Mouse (Mus musculus): Measurements from ENCODE around the gene Zcchc13. TPM values are rescaled to one million over a fixed set of nuclear protein-coding genes. Genes with fewer than 3 reads are reported as not detected.
A peak's percentile ranks its signal among the peaks of the same experiment; 100 is the strongest.
"Not testable (repeated sequence)": the region's sequence is repeated elsewhere in the genome, so short reads cannot be mapped to it uniquely, and the experiment has no call there.

The Zcchc13 gene
- polyA plus RNA-seq, 1 experiment from 2014 or later = not detected

DNA sequence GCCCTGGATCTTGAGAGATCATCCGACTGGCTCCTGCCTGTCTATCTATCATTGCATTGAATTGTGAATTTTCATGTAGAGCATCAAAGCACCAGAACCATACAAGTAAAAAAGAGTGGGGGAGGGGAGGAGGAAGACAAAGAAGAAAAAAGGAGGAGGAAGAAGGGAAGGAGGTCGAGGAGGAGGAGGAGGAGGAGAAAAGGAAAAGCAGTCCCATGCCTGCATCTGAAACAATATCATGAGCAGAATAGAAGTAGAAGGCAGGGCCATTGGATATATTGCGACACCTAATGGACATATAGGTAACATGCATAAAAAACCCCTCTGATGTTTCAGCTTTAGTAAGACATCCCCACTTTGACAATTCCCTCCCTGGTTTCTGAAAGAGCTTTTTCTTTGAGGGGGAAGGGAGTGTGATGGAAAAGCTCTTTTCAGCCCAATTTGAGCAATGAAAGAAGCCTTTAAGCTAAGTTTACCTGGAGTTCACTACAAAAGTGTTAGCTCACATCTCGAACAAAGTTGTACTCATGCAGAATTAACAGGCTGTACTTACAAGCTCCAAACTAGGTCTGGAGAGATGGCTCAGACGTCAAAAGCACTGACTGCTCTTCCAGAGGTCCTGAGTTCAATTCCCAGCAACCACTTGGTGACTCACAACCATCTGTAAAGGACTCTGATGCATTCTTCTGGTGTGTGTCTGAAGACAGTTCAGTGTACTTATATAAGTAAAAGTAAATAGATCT lies 5.8 kb upstream of the Zcchc13 start:
- no peak for ATAC-seq (ENCODE audit: low FRiP score)
- no peaks in the 10 kb centered on the region for H3K9me3 ChIP-seq (ENCODE audit: control insufficient read depth, low read length)
- no peak overlapping the region for H3K9ac ChIP-seq
- peaks cover 5% of the 10 kb centered on the region; the same call in 1 of the 2 replicates for H3K4me1 ChIP-seq (replicated peaks; ENCODE audit: control insufficient read depth, insufficient read depth, low read length)
- H3K4me2 ChIP-seq (replicated peaks) = no peak overlapping the region
- DNase-seq (ENCODE audit: low spot score) = peak; percentile 71
- peaks cover 12% of the 10 kb centered on the region for H3K27me3 ChIP-seq (ENCODE audit: control insufficient read depth, insufficient read depth, low read length)
- no peak overlapping the region for H3K4me3 ChIP-seq (replicated peaks; ENCODE audit: low read length)
- no peaks in the 10 kb centered on the region for H3K36me3 ChIP-seq (replicated peaks; ENCODE audit: control insufficient read depth, insufficient read depth)
- no peak overlapping the region for H3K27ac ChIP-seq
- WGBS = 19% methylated on average over 5 of the region's 5 CpGs

DNA sequence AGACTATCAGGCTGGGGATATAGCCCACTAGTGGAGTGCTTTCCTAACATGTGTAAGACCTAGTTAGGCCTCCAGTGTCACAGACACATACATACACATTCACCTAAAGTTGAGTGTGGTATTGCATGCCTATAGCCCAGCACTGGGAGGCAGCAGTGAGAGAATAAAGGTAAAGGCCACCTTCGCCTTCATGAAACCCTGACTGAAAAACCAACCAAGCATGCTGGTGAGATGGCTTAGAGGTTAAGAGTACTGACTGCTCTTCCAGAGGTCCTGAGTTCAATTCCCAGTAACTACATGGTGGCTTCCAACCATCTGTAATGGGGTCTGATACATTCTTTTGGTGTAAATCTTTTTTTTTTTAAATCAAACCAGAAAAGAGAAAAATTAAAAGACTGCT lies 1.5 kb upstream of the Zcchc13 start:
- no peaks in the 10 kb centered on the region; the same call in 1 of the 2 replicates for H3K4me1 ChIP-seq (replicated peaks; ENCODE audit: control insufficient read depth, insufficient read depth, low read length)
- H3K9ac ChIP-seq = no peak overlapping the region
- H3K27ac ChIP-seq = no peak overlapping the region
- no peaks in the 10 kb centered on the region for H3K9me3 ChIP-seq (ENCODE audit: control insufficient read depth, low read length)
- ATAC-seq (ENCODE audit: low FRiP score) (no peak), DNase-seq (ENCODE audit: low spot score) (no peak)
- WGBS = 75% methylated on average over 1 of the region's 1 CpGs
- H3K4me3 ChIP-seq (replicated peaks; ENCODE audit: low read length) = no peak overlapping the region
- H3K27me3 ChIP-seq (ENCODE audit: control insufficient read depth, insufficient read depth, low read length) = peaks cover 31% of the 10 kb centered on the region
- no peak overlapping the region for H3K4me2 ChIP-seq (replicated peaks)
- H3K36me3 ChIP-seq (replicated peaks; ENCODE audit: control insufficient read depth, insufficient read depth) = no peaks in the 10 kb centered on the region

DNA sequence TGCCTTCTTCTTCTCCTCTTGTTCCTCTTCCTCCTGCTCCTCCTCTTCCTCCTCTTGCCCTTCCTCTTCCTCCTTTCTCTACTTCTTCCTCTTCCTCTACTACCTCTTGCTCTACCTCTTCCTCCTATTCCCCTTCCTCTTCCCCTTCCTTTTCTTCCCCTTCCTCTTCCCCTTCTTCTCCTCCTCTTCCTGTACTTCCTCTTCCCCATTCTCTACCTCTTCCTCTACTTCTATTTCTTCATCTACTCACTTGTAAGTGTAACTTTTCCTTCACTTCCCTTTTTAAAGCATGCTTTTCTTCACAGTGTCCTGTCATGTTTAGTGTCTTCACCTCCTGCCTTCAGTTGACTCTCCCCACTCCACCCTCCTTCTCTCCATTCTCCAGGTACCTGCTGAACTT lies 3.5 kb downstream of the Zcchc13 start:
- H3K27ac ChIP-seq = no peak overlapping the region
- DNase-seq (ENCODE audit: low spot score) (no peak), ATAC-seq (ENCODE audit: low FRiP score) (no peak)
- no peaks in the 10 kb centered on the region for H3K36me3 ChIP-seq (replicated peaks; ENCODE audit: control insufficient read depth, insufficient read depth)
- no peak overlapping the region for H3K9ac ChIP-seq
- no peaks in the 10 kb centered on the region for H3K9me3 ChIP-seq (ENCODE audit: control insufficient read depth, low read length)
- H3K4me1 ChIP-seq (replicated peaks; ENCODE audit: control insufficient read depth, insufficient read depth, low read length) = no peaks in the 10 kb centered on the region
- H3K27me3 ChIP-seq (ENCODE audit: control insufficient read depth, insufficient read depth, low read length) = peaks cover 68% of the 10 kb centered on the region
- H3K4me3 ChIP-seq (replicated peaks; ENCODE audit: low read length) = no peak overlapping the region
- H3K4me2 ChIP-seq (replicated peaks) = no peak overlapping the region

DNA sequence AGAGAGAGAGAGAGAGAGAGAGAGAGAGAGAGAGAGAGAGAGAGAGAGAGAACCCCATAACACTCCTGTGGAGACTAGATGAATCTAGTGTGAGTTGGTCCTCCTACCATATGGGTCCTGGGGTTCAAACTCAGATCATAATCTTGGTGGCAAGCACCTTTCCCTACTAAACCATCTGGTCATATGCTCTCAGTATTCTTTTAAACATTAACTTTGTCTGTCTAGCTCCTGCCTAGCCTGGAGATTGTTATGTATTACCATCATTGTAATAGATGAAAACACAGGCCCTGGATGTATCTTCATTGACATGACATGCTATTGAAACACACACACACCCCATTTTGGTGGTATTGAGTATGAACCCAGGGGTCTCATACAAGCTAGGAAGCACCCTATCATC lies 5.6 kb downstream of the Zcchc13 start:
- H3K27me3 ChIP-seq (ENCODE audit: control insufficient read depth, insufficient read depth, low read length) = peaks cover 60% of the 10 kb centered on the region
- no peak for ATAC-seq (ENCODE audit: low FRiP score)

DNA sequence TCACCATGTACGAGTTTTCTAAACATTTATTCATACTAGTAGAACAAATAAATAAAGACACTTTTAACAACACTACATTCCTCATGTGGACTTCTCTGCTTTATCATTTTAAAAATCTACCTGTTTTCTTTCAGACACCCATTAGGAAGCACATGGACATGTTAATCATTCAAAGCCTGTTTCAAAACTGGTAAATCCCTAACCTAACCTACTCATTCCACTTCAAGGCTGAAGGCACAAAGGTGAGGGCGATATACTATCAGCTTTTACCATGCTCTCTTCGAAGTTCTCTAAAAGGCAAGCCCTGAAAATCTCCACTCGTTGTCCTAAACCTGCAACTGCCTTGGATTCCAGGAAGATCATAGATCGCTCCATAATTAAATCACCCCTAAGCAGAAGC lies 8.2 kb downstream of the Zcchc13 start:
- no peak overlapping the region for H3K4me3 ChIP-seq (replicated peaks; ENCODE audit: low read length)
- no peak overlapping the region for H3K4me2 ChIP-seq (replicated peaks)
- DNase-seq (ENCODE audit: low spot score) (no peak), ATAC-seq (ENCODE audit: low FRiP score) (no peak)
- no peak overlapping the region for H3K9ac ChIP-seq
- H3K4me1 ChIP-seq (replicated peaks; ENCODE audit: control insufficient read depth, insufficient read depth, low read length) = no peaks in the 10 kb centered on the region
- 77% methylated on average over 5 of the region's 5 CpGs for WGBS
- peaks cover 55% of the 10 kb centered on the region for H3K27me3 ChIP-seq (ENCODE audit: control insufficient read depth, insufficient read depth, low read length)
- H3K9me3 ChIP-seq (ENCODE audit: control insufficient read depth, low read length) = no peaks in the 10 kb centered on the region
- H3K27ac ChIP-seq = no peak overlapping the region
- H3K36me3 ChIP-seq (replicated peaks; ENCODE audit: control insufficient read depth, insufficient read depth) = no peaks in the 10 kb centered on the region

More for the DNA sequence above, 5.6 kb downstream of the Zcchc13 start:
- no peak overlapping the region for H3K4me2 ChIP-seq (replicated peaks)
- no peaks in the 10 kb centered on the region for H3K4me1 ChIP-seq (replicated peaks; ENCODE audit: control insufficient read depth, insufficient read depth, low read length)
- no peak overlapping the region for H3K4me3 ChIP-seq (replicated peaks; ENCODE audit: low read length)
- H3K9me3 ChIP-seq (ENCODE audit: control insufficient read depth, low read length) = no peaks in the 10 kb centered on the region
- no peak for DNase-seq (ENCODE audit: low spot score)
- H3K36me3 ChIP-seq (replicated peaks; ENCODE audit: control insufficient read depth, insufficient read depth) = no peaks in the 10 kb centered on the region
- no peak overlapping the region for H3K9ac ChIP-seq
- no peak overlapping the region for H3K27ac ChIP-seq

DNA sequence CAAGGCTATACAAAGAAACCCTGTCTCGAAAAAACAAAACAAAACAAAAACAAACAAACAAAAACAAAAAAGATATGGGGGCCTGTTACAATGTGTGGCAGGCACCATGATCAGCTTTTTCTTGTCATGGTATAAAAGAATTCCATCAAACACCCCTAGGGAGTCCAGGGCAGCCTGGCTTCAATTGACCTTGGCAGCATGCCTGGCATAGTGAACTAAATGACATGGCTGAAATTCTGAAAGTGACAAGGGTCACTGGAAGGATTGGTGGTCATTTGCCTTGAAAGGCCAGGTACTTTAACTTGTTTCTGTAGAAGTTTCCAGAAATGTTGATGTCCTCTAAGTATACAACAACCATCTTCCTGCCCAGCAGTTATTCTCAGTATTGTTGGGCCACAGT lies 13.9 kb downstream of the Zcchc13 start:
- 71% methylated on average over 1 of the region's 1 CpGs for WGBS
- peaks cover 29% of the 10 kb centered on the region for H3K27me3 ChIP-seq (ENCODE audit: control insufficient read depth, insufficient read depth, low read length)
- H3K4me1 ChIP-seq (replicated peaks; ENCODE audit: control insufficient read depth, insufficient read depth, low read length) = no peaks in the 10 kb centered on the region
- DNase-seq (ENCODE audit: low spot score) = no peak
- H3K27ac ChIP-seq = no peak overlapping the region
- H3K36me3 ChIP-seq (replicated peaks; ENCODE audit: control insufficient read depth, insufficient read depth) = no peaks in the 10 kb centered on the region
- H3K4me2 ChIP-seq (replicated peaks) = no peak overlapping the region
- ATAC-seq (ENCODE audit: low FRiP score) = no peak
- H3K9ac ChIP-seq = no peak overlapping the region
- no peak overlapping the region for H3K4me3 ChIP-seq (replicated peaks; ENCODE audit: low read length)
- no peaks in the 10 kb centered on the region for H3K9me3 ChIP-seq (ENCODE audit: control insufficient read depth, low read length)

DNA sequence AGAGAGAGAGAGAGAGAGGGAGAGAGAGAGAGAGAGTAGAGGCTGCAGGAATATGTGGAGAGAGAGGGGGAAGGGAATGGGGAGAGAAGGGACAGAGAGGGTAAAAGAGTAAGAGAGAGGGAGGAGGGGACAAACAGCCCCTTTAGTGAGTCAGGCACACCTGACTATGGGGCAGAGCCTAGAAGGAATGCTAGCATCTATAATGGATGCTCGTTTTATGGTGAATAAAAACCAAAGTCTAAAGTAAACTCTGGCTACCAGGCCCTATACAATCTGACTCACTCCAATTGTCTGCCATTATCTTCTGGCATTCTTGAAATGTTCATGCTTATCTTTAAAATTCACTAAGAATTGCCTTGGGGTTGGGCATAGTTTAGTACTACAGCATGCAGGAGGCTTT lies 21.7 kb downstream of the Zcchc13 start:
- Histone ChIP-seq H3K36me3 (replicated peaks; ENCODE audit: control insufficient read depth, insufficient read depth) (no peaks in the 10 kb centered on the region), H3K27me3 (ENCODE audit: control insufficient read depth, insufficient read depth, low read length) (peaks cover 49% of the 10 kb centered on the region), H3K4me2 (replicated peaks) (no peak overlapping the region), H3K9ac (no peak overlapping the region), H3K4me3 (replicated peaks; ENCODE audit: low read length) (no peak overlapping the region), H3K9me3 (ENCODE audit: control insufficient read depth, low read length) (no peaks in the 10 kb centered on the region), H3K27ac (no peak overlapping the region), H3K4me1 (replicated peaks; ENCODE audit: control insufficient read depth, insufficient read depth, low read length) (no peaks in the 10 kb centered on the region)
- no peak for ATAC-seq (ENCODE audit: low FRiP score)
- DNase-seq (ENCODE audit: low spot score) = no peak
- WGBS = 61% methylated on average over 1 of the region's 1 CpGs

DNA sequence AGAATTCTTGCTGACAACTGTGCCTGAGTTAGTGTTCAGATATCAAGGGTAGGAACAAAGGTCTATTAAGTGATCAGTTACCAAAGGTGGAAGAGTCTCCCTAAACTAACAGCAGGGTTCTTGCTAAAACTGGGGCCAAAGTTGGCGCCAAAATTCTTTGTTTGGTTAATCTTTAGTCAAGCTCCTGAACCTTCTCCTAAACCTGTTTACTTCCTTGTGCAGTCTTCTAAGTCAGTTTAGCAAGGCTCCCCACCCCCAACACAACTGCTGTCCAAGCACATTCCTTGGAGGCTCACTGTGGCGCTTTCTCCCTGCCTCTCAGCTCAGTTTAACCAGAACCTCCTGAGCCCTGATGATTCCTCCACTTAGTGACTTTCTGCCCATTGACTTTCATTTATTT lies 22.6 kb downstream of the Zcchc13 start:
- H3K4me3 ChIP-seq (replicated peaks; ENCODE audit: low read length) = no peak overlapping the region
- ATAC-seq (ENCODE audit: low FRiP score) = no peak
- H3K4me1 ChIP-seq (replicated peaks; ENCODE audit: control insufficient read depth, insufficient read depth, low read length) = no peaks in the 10 kb centered on the region
- no peak overlapping the region for H3K4me2 ChIP-seq (replicated peaks)
- H3K9me3 ChIP-seq (ENCODE audit: control insufficient read depth, low read length) = no peaks in the 10 kb centered on the region
- DNase-seq (ENCODE audit: low spot score) = no peak
- H3K27ac ChIP-seq = no peak overlapping the region
- no peaks in the 10 kb centered on the region for H3K36me3 ChIP-seq (replicated peaks; ENCODE audit: control insufficient read depth, insufficient read depth)
- WGBS = 18% methylated on average over 2 of the region's 2 CpGs
- peaks cover 46% of the 10 kb centered on the region for H3K27me3 ChIP-seq (ENCODE audit: control insufficient read depth, insufficient read depth, low read length)
- H3K9ac ChIP-seq = no peak overlapping the region

DNA sequence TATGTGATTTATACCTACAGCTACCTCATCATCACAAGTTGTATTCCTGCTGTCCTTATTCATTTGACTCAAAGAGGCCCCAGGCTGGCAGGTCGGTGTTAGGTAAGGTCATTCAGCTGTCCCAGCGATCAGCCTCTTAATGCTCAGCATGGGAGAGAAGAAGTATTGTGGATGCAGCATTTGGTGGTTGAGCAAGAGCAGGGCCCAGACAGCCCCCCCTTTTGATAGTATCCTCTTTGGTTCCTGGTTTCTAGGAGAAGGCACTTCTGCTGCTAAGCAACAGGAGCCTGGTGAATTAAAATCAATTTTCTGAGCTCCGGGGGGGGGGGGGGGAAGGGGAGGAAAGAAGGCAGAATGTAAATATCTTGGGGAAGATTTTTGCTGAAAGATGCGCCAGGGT lies 28.6 kb downstream of the Zcchc13 start:
- ATAC-seq (ENCODE audit: low FRiP score) = no peak; the same call in 1 of the 2 replicates
- Histone ChIP-seq H3K9ac (no peak overlapping the region), H3K9me3 (ENCODE audit: control insufficient read depth, low read length) (0 out of 2 replicates have a peak, but pooled peaks cover 3% of the 10 kb centered on the region), H3K27me3 (ENCODE audit: control insufficient read depth, insufficient read depth, low read length) (peaks cover 39% of the 10 kb centered on the region), H3K4me3 (replicated peaks; ENCODE audit: low read length) (no peak overlapping the region), H3K36me3 (replicated peaks; ENCODE audit: control insufficient read depth, insufficient read depth) (no peaks in the 10 kb centered on the region), H3K4me2 (replicated peaks) (no peak overlapping the region), H3K4me1 (replicated peaks; ENCODE audit: control insufficient read depth, insufficient read depth, low read length) (no peaks in the 10 kb centered on the region), H3K27ac (no peak overlapping the region)
- no peak for DNase-seq (ENCODE audit: low spot score)
- 34% methylated on average over 4 of the region's 4 CpGs for WGBS

DNA sequence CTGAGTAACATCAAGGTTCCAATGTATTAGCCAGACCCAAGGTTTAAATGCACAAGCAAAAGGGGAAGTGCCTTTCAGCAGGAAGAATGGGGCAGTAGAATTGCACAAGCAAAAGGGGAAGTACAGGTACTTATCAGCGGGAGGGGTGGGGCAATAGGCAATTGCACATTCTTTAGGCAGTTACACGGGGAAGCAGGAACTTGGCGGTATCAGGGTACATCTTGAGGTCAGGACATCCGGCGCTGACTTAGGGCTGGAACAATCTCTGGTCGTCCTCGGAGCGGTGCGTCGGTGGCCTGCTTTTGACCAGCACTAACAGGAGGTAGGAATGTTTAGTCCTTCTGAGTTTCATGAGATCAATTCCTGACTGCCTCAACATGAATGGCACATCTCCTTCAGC lies 34.1 kb downstream of the Zcchc13 start:
- H3K27me3 ChIP-seq (ENCODE audit: control insufficient read depth, insufficient read depth, low read length) = peaks cover 30% of the 10 kb centered on the region
- not testable (repeated sequence) for H3K9me3 ChIP-seq (ENCODE audit: control insufficient read depth, low read length); H3K4me3 ChIP-seq (replicated peaks; ENCODE audit: low read length); H3K4me1 ChIP-seq (replicated peaks; ENCODE audit: control insufficient read depth, insufficient read depth, low read length); DNase-seq (ENCODE audit: low spot score); H3K27ac ChIP-seq; H3K36me3 ChIP-seq (replicated peaks; ENCODE audit: control insufficient read depth, insufficient read depth); H3K4me2 ChIP-seq (replicated peaks); H3K9ac ChIP-seq; ATAC-seq (ENCODE audit: low FRiP score)
- 91% methylated on average over 10 of the region's 10 CpGs for whole genome bisulfite sequencing
